Mouse (Mus musculus) MN1 (cell line): ENCODE data around the gene Tmem175.

Source experiments
- DNase-seq: peaks from one replicate; pipeline ENCODE4 v3.0.0-alpha.2; 2016; ENCODE audit warnings: low spot score

The Tmem175 gene

DNA sequence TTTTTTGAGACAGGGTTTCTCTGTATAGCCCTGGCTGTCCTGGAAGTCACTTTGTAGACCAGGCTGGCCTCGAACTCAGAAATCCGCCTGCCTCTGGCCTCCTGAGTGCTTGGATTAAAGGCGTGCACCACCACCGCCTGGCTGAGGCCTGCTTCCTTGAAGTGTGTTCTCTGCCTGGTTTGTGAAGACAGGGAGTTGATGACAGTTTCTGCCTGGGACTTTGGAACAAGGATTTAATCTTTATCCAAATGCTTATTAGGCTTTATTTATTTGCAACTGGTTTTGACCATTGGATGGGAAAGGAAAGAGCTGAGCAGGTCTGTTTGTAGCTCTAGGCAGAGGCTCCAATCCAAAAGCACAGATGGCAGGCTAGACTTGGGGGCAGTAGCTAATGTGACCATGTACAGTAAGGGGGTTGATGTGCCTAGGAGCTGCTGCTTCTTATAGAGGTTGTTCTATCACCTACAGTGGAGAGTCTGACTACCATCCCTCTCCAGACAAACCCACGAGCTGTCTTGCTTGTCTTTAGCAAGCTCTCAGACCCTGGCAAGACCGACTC, 48.8 kb downstream of the Tmem175 start:
- no peak for DNase-seq

DNA sequence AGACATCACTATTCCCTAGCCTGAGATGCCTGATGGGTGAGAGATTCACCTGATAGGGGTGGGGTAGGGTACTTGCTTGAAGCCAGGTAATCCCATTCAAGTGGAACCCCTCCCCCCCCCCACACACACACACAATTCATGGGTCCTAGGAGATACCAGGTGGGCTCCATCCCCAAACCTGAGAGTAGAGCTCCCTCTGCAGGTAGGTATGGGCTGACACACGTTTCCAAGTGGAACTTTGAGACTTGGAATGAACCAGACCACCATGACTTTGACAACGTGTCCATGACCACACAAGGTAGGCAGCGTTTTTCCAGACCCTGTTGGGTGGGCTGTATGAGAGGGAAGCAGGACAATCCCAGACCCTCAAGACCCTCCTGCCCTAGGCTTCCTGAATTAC, 50.3 kb downstream of the Tmem175 start:
- no peak for DNase-seq

DNA sequence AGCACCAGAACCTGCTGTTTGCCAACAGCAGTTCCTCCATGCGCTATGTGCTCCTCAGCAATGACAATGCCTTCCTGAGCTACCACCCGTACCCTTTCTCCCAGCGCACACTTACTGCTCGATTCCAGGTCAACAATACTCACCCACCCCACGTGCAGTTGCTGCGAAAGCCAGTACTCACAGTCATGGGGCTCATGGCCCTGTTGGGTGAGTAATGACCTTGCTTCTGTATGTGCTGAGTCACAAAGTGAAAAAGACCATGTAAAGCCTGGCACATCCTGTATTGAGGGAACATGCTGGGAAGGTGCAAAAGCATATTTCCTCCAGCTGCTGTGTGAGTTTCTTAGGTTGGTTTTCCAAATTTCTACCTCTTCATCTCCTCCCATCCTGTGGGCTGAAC, 51.3 kb downstream of the Tmem175 start:
- DNase-seq, result no peak

DNA sequence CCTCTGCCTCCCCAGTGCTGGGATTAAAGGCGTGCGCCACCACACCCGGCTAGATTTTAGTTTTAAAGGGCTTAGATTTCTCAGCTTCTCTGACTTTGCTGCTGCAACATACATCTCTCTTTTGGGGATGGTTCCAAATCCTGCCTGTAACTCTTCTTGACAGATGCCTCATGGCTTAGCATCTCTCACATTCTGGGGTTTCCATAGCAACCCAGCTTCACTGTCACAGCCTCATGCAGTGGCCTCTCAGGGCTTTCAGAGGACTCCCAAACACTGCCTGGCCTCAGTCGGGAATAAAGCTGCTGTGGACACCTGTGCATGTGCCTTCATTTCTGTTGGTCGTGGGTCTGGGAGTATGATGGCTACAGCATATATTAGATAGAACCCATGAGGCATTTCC, 59.5 kb downstream of the Tmem175 start:
- no peak for DNase-seq

DNA sequence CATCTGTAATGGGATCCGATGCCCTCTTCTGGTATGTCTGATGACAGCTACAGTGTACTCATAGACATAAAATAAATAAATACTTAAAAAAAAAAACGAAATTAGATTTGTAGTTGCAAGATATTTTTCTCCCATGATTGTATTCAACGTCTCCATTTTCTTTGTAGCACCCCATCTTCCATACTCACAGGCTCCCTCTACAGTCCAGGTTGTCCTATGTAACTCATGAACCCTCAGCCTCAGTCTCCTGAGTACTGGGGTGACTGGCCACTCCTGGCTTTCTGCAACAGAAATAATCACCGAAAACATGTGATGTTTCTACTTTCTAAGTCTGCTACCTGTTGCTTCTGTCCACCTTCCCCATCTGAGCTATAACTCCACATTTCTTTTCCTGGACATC, 61.6 kb downstream of the Tmem175 start:
- no peak for DNase-seq

DNA sequence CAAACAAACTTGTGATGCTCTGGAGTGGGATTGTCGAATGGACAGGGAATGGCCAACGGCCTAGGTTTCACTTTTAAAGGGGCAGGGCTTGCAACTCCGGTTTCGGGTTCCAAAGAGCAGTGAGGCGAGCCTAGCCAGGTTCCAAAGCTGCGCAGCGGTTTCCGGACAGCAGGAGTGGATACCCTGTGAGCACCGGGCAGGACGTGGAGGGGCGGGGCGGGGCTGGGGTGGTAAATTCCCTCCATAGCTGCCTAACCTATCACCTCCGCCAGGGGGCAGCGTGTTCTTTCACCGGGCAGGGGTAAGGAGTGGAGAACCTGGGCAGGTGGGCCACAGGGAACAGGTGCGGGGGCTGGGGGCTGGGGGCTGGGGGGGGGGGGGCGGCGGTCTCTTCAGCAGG, 62.7 kb downstream of the Tmem175 start, which contains the start of gene Fgfrl1:
Gene Fgfrl1 (plus strand): TSS at position 112 of the 400 bp plus-strand sequence.
- no peak for DNase-seq

DNA sequence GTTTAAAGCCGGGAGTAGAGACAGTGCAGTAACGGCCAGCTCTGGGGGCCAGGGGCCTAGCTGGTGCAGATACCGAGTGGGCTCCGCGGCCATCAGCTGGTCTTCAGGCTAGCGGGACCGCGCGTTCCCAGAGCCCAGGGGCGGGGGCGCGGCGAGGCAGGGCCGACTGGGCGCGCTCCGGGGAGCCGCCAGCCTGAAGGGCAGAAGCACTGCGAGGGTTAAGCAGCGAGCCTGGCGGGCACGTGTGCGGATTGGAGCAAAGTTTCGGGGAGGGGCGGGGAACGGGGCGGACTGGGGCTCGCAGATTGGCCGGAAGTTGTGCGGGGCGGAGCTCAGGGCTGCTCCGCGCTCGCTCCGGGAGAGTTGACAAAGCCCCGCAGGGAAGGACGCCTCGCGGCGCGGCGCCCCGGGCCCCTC, 64.3 kb downstream of the Tmem175 start:
- DNase-seq, result peak; percentile 72

DNA sequence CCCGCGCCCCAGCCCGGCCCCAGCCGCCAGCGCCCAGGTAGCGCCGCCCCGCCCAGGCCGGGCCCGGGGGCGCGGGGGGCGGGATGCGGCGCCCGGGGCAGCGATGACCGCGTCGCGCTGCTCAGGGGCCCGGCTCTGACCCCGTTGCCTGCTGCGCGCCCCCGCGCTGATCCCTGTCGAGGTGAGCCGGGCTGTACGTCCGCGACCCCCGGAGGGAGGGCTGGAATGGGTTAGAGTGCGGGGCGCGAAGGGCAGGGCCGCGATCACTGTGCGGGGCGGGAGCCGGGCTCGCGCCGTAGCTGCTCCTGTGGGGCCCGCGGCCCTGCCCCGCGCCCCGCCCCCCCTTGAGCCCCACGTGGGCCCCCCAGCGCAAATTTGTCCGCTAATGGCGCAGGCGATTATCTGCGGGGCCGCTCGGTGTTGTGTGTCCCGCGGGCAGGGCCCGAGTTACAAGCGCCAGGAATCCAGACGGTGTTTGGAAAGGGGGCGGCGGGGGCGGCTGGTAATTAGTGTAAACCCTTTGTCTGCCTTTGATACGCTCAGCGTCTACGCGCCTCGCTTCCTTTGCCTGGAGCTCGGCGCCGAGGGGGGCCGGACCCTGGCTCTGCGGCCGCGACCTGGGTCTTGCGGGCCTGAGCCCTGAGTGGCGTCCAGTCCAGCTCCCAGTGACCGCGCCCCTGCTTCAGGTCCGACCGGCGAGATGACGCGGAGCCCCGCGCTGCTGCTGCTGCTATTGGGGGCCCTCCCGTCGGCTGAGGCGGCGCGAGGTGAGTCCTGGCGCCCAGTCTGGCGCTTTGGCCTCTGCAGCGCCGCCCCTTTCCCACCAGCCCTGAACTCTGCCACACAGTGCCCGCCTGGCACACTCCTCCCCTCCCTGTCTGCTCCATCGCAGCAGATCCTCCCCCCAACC, 65.0 kb downstream of the Tmem175 start:
- no peak for DNase-seq

DNA sequence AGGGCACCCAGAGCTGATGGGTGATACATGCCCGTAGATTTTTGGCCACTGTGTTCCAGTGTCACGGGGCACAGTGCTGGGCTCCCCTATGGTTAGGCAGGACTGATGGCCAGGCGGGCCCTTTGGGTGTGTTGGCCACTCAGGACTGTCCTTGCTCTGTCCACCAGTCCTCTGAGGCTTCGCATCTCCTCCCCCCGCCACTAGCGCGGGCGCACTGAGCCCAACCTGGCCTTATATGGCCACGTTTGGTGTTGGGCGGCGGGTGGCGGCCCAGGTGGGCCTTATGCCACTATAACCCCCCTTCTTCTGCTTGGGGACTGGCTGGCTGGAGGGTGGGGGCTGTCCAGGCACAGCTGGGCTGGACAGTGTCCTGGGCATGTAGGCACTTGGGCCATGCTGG, 66.3 kb downstream of the Tmem175 start:
- no peak for DNase-seq

DNA sequence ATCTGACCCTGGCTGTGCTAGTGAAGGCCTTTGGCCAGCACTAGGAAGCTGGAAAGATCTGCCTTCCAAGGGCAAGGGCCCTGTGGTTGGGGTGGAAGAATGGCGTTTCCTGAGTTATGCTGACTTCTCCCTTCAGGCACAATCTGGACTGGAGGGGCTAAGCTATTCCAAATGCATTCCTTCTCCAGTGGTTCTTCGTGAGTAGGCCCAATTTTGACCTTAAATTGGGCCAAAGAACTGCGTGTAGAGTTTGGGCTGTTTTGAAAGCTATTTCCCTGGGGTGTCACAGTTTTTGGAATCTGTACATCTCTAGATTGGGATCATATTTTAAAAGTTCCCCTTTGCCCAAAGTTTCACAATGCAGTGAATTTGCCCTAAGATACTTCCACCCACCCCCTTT, 67.0 kb downstream of the Tmem175 start:
- no peak for DNase-seq

DNA sequence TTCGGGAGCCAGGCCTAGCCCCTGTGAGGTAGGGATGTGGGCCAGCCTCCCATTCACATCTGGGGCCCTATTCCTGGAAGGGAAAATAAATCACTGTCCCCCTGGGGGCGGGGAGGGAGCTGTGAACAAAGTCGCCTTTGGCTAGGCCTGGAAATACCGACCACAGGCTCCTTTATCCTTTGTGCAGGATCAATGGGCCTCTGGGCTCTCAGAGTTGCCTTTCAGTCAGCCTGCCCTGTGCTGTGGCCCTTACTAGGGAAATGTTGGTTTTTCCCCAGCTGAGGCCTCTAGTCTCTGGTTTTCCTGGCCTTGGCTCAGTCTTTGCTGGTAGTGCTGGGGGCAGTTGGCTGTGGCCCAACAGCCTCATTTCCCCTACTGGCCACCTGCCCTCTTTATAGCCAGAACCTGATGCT, 67.8 kb downstream of the Tmem175 start:
- no peak for DNase-seq
